Mouse (Mus musculus): ENCODE measurements around the gene Clmn. TPM values are rescaled to one million over a fixed set of nuclear protein-coding genes. Genes with fewer than 3 reads are reported as not detected.

The Clmn gene
- polyA plus RNA-seq, 1 experiment from 2014 or later: 1.2 TPM

GRCm38 (mm10) chr12:104763918-104764317 lies 101.0 kb downstream of the Clmn start:
- Histone ChIP-seq H3K4me2 (no peak overlapping the region), H3K27me3 (no peaks in the 10 kb centered on the region), H3K9ac (no peak overlapping the region), H3K27ac (replicated peaks) (no peak overlapping the region), H3K4me1 (replicated peaks) (peaks cover 8% of the 10 kb centered on the region; the same call in 1 of the 2 replicates), H3K36me3 (no peaks in the 10 kb centered on the region), H3K4me3 (no peak overlapping the region), H3K9me3 (no peaks in the 10 kb centered on the region)
- WGBS: 24% methylated on average over 6 of the region's 6 CpGs
- ATAC-seq (ENCODE audit: low read depth): no peak

- Histone ChIP-seq H3K27ac (replicated peaks) (no peak overlapping the region), H3K36me3 (no peaks in the 10 kb centered on the region), H3K4me2 (no peak overlapping the region), H3K9ac (no peak overlapping the region), H3K9me3 (no peaks in the 10 kb centered on the region), H3K4me1 (replicated peaks) (0 out of 2 replicates have a peak, but pooled peaks cover 5% of the 10 kb centered on the region), H3K4me3 (no peak overlapping the region), H3K27me3 (no peaks in the 10 kb centered on the region)
- no peak for ATAC-seq (ENCODE audit: low read depth)
- 86% methylated on average over 8 of the region's 8 CpGs for WGBS
These were observed 103.5 kb downstream of the Clmn start for GRCm38 (mm10) chr12:104761411-104761810.

- Histone ChIP-seq H3K4me3 (no peak overlapping the region), H3K4me2 (no peak overlapping the region), H3K9me3 (no peaks in the 10 kb centered on the region), H3K36me3 (no peaks in the 10 kb centered on the region), H3K27me3 (no peaks in the 10 kb centered on the region), H3K27ac (replicated peaks) (no peak overlapping the region), H3K9ac (no peak overlapping the region), H3K4me1 (replicated peaks) (peaks cover 1% of the 10 kb centered on the region; the same call in 1 of the 2 replicates)
- 91% methylated on average over 7 of the region's 7 CpGs for WGBS
- no peak for ATAC-seq (ENCODE audit: low read depth)
These were observed 106.8 kb downstream of the Clmn start for GRCm38 (mm10) chr12:104758066-104758465.

- no peak for ATAC-seq (ENCODE audit: low read depth)
- 74% methylated on average over 4 of the region's 4 CpGs for WGBS
- peaks cover 33% of the 10 kb centered on the region for H3K4me1 ChIP-seq (replicated peaks)
- no peak overlapping the region for H3K4me3 ChIP-seq
- H3K9me3 ChIP-seq: no peaks in the 10 kb centered on the region
- no peak overlapping the region for H3K27ac ChIP-seq (replicated peaks)
- H3K4me2 ChIP-seq: no peak overlapping the region
- H3K27me3 ChIP-seq: no peaks in the 10 kb centered on the region
- H3K9ac ChIP-seq: no peak overlapping the region
- peaks cover 3% of the 10 kb centered on the region; the same call in 1 of the 2 replicates for H3K36me3 ChIP-seq
These were observed 111.2 kb downstream of the Clmn start for GRCm38 (mm10) chr12:104753686-104754085.

- under 1% methylated on average over 87 of the region's 94 CpGs for WGBS
- Histone ChIP-seq H3K36me3 (peaks cover 3% of the 10 kb centered on the region; the same call in 1 of the 2 replicates), H3K9me3 (no peaks in the 10 kb centered on the region), H3K27ac (replicated peaks) (peak within 1 kb of the TSS; percentile 92), H3K4me1 (replicated peaks) (peaks cover 48% of the 10 kb centered on the region), H3K27me3 (no peaks in the 10 kb centered on the region), H3K9ac (peak within 1 kb of the TSS; percentile 96), H3K4me2 (peak within 1 kb of the TSS; percentile 95), H3K4me3 (peak within 1 kb of the TSS; percentile 83)
- ATAC-seq (ENCODE audit: low read depth): peak; percentile 97
These were observed 112.8 kb downstream of the Clmn start, which contains the start of gene Dicer1 for GRCm38 (mm10) chr12:104751814-104752765. Dicer1 (minus strand) TSS chr12:104751952.

GRCm38 (mm10) chr12:104751331-104751813 lies 113.5 kb downstream of the Clmn start:
- H3K27me3 ChIP-seq: no peaks in the 10 kb centered on the region
- peak overlapping the region; percentile 96 for H3K9ac ChIP-seq
- H3K4me3 ChIP-seq: peak overlapping the region; percentile 83
- WGBS: 0% methylated on average over 44 of the region's 52 CpGs
- peaks cover 51% of the 10 kb centered on the region for H3K4me1 ChIP-seq (replicated peaks)
- no peaks in the 10 kb centered on the region for H3K9me3 ChIP-seq
- H3K27ac ChIP-seq (replicated peaks): peak overlapping the region; percentile 92
- peak; percentile 49 for ATAC-seq (ENCODE audit: low read depth)
- H3K36me3 ChIP-seq: peaks cover 3% of the 10 kb centered on the region; the same call in 1 of the 2 replicates
- peak overlapping the region; percentile 95 for H3K4me2 ChIP-seq

GRCm38 (mm10) chr12:104748946-104749345 lies 115.9 kb downstream of the Clmn start:
- H3K27me3 ChIP-seq: no peaks in the 10 kb centered on the region
- no peak for ATAC-seq (ENCODE audit: low read depth)
- H3K9ac ChIP-seq: no peak overlapping the region
- WGBS: 94% methylated on average over 2 of the region's 2 CpGs
- H3K4me1 ChIP-seq (replicated peaks): peaks cover 57% of the 10 kb centered on the region
- H3K4me2 ChIP-seq: no peak overlapping the region
- H3K9me3 ChIP-seq: no peaks in the 10 kb centered on the region
- peaks cover 3% of the 10 kb centered on the region; the same call in 1 of the 2 replicates for H3K36me3 ChIP-seq
- no peak overlapping the region for H3K4me3 ChIP-seq
- no peak overlapping the region for H3K27ac ChIP-seq (replicated peaks)

- 89% methylated on average over 5 of the region's 5 CpGs for WGBS
- Histone ChIP-seq H3K36me3 (peaks cover 3% of the 10 kb centered on the region; the same call in 1 of the 2 replicates), H3K27me3 (no peaks in the 10 kb centered on the region), H3K27ac (replicated peaks) (no peak overlapping the region), H3K9me3 (no peaks in the 10 kb centered on the region), H3K4me2 (no peak overlapping the region), H3K9ac (no peak overlapping the region), H3K4me3 (no peak overlapping the region), H3K4me1 (replicated peaks) (peaks cover 63% of the 10 kb centered on the region)
- no peak for ATAC-seq (ENCODE audit: low read depth)
These were observed 117.6 kb downstream of the Clmn start for GRCm38 (mm10) chr12:104747252-104747651.

- H3K4me2 ChIP-seq: no peak overlapping the region
- no peaks in the 10 kb centered on the region for H3K9me3 ChIP-seq
- ATAC-seq (ENCODE audit: low read depth): no peak
- H3K27ac ChIP-seq (replicated peaks): no peak overlapping the region
- no peak overlapping the region for H3K9ac ChIP-seq
- H3K36me3 ChIP-seq: peaks cover 3% of the 10 kb centered on the region; the same call in 1 of the 2 replicates
- 96% methylated on average over 2 of the region's 2 CpGs for WGBS
- no peak overlapping the region for H3K4me3 ChIP-seq
- H3K4me1 ChIP-seq (replicated peaks): peaks cover 69% of the 10 kb centered on the region
- H3K27me3 ChIP-seq: no peaks in the 10 kb centered on the region
These were observed 118.3 kb downstream of the Clmn start for GRCm38 (mm10) chr12:104746601-104747000.

- WGBS: 54% methylated on average over 4 of the region's 4 CpGs
- no peaks in the 10 kb centered on the region for H3K9me3 ChIP-seq
These were observed 121.2 kb downstream of the Clmn start for GRCm38 (mm10) chr12:104743687-104744086.

GRCm38 (mm10) chr12:104742247-104742646 lies 122.6 kb downstream of the Clmn start:
- H3K27ac ChIP-seq (replicated peaks): no peak overlapping the region
- H3K4me3 ChIP-seq: no peak overlapping the region
- H3K4me2 ChIP-seq: no peak overlapping the region
- WGBS: 79% methylated on average over 6 of the region's 6 CpGs
- no peak overlapping the region for H3K9ac ChIP-seq
- no peaks in the 10 kb centered on the region for H3K27me3 ChIP-seq
- peaks cover 68% of the 10 kb centered on the region for H3K4me1 ChIP-seq (replicated peaks)
- no peaks in the 10 kb centered on the region for H3K9me3 ChIP-seq
- no peak for ATAC-seq (ENCODE audit: low read depth)
- no peaks in the 10 kb centered on the region for H3K36me3 ChIP-seq

More at GRCm38 (mm10) chr12:104743687-104744086, 121.2 kb downstream of the Clmn start:
- no peak overlapping the region for H3K4me3 ChIP-seq
- peaks cover 68% of the 10 kb centered on the region for H3K4me1 ChIP-seq (replicated peaks)
- no peak overlapping the region for H3K9ac ChIP-seq
- H3K4me2 ChIP-seq: no peak overlapping the region
- no peaks in the 10 kb centered on the region for H3K27me3 ChIP-seq
- peak; percentile 79 for ATAC-seq (ENCODE audit: low read depth)
- 0 out of 2 replicates have a peak, but pooled peaks cover under 1% of the 10 kb centered on the region for H3K36me3 ChIP-seq
- no peak overlapping the region for H3K27ac ChIP-seq (replicated peaks)

Measured in neural tube, embryonic 13.5 days (tissue).